Mouse (Mus musculus): ENCODE measurements around the gene Lmnb2. TPM values are rescaled to one million over a fixed set of nuclear protein-coding genes. Genes with fewer than 3 reads are reported as not detected.

Gene Lmnb2
- polyA plus RNA-seq, 1 experiment from 2014 or later, result 27.5 TPM

DNA sequence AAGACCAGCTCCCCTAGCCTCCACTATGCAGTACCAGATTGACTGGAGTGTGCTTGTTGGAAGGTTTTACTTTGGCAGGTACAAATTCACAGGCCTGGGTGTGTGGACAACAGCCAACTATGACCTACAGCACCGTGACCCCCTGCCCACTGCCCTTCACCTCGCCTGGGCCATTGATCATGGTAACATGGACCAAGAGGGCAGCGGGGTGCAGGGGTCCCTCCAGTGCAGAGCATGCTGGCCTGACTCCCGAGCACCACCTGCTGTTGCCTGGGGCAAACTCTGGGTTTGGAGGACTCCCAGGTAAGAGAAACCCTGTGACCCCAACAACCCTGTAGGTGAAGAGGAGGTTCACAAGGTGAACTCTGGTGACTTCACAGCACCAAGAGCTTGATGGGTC, 39.7 kb upstream of the Lmnb2 start:
- Histone ChIP-seq H3K36me3 (ENCODE audit: control insufficient read depth, insufficient read depth) (no peaks in the 10 kb centered on the region), H3K4me2 (ENCODE audit: low read depth, low read length) (no peak overlapping the region), H3K9me3 (replicated peaks; ENCODE audit: control insufficient read depth, low read length) (no peaks in the 10 kb centered on the region), H3K4me3 (ENCODE audit: low read length) (no peak overlapping the region), H3K4me1 (ENCODE audit: control insufficient read depth, insufficient read depth, low read length) (peaks cover 35% of the 10 kb centered on the region), H3K9ac (ENCODE audit: low read length) (no peak overlapping the region), H3K27me3 (ENCODE audit: control insufficient read depth, insufficient read depth, low read length) (no peaks in the 10 kb centered on the region), H3K27ac (ENCODE audit: low read length) (no peak overlapping the region)
- ATAC-seq (replicated peaks; ENCODE audit: extremely low read depth, insufficient read depth, low FRiP score), result no peak
- 72% methylated on average over 4 of the region's 4 CpGs for WGBS

DNA sequence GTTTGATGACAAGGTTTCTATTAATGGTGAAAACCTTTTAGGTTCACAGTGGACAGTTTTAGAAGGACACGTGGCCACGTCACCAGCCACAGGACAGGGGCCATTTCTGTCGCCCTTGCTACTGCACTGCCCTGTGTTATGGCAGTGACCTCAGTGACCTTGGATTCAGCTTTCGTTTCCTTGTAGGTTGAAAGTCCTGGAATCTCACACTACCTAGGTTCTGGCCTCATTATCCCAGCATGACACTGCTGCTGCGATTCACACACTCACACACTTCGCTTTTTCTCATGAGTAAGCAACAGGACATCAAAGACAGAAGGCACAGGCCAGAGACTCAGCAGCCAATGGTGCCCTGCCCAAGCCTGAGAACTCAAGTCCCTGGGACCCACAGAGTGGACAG, 38.9 kb upstream of the Lmnb2 start:
- no peak overlapping the region for H3K4me3 ChIP-seq (ENCODE audit: low read length)
- no peaks in the 10 kb centered on the region for H3K9me3 ChIP-seq (replicated peaks; ENCODE audit: control insufficient read depth, low read length)
- peaks cover 32% of the 10 kb centered on the region for H3K4me1 ChIP-seq (ENCODE audit: control insufficient read depth, insufficient read depth, low read length)
- no peaks in the 10 kb centered on the region for H3K36me3 ChIP-seq (ENCODE audit: control insufficient read depth, insufficient read depth)
- 74% methylated on average over 6 of the region's 6 CpGs for WGBS
- no peaks in the 10 kb centered on the region for H3K27me3 ChIP-seq (ENCODE audit: control insufficient read depth, insufficient read depth, low read length)
- no peak overlapping the region for H3K27ac ChIP-seq (ENCODE audit: low read length)
- no peak for ATAC-seq (replicated peaks; ENCODE audit: extremely low read depth, insufficient read depth, low FRiP score)
- no peak overlapping the region for H3K9ac ChIP-seq (ENCODE audit: low read length)
- no peak overlapping the region for H3K4me2 ChIP-seq (ENCODE audit: low read depth, low read length)

DNA sequence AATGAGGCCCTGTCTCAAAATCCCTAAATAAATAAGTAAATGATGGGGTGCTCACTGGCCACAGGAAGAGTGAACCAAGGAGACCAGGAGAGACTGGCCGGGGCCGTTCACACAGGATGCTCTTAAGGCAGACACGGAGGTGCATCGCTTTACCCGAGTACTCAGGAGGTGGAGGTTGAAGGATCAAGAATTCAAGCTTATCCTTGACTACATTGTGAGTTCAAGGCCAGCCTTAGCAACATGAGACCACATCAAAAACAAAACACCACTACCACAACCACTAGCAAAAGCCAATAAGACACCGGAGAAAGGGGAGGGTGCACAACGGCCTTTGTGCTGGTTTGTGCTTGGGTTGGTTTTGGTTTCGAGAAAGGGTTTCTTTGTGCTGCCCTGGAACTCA, 38.3 kb upstream of the Lmnb2 start:
- no peaks in the 10 kb centered on the region for H3K9me3 ChIP-seq (replicated peaks; ENCODE audit: control insufficient read depth, low read length)
- H3K4me2 ChIP-seq (ENCODE audit: low read depth, low read length), result no peak overlapping the region
- 92% methylated on average over 8 of the region's 8 CpGs for WGBS
- H3K27me3 ChIP-seq (ENCODE audit: control insufficient read depth, insufficient read depth, low read length), result no peaks in the 10 kb centered on the region
- no peaks in the 10 kb centered on the region for H3K36me3 ChIP-seq (ENCODE audit: control insufficient read depth, insufficient read depth)
- no peak overlapping the region for H3K27ac ChIP-seq (ENCODE audit: low read length)
- H3K4me3 ChIP-seq (ENCODE audit: low read length), result no peak overlapping the region
- H3K4me1 ChIP-seq (ENCODE audit: control insufficient read depth, insufficient read depth, low read length), result peaks cover 27% of the 10 kb centered on the region
- no peak overlapping the region for H3K9ac ChIP-seq (ENCODE audit: low read length)
- no peak for ATAC-seq (replicated peaks; ENCODE audit: extremely low read depth, insufficient read depth, low FRiP score)

DNA sequence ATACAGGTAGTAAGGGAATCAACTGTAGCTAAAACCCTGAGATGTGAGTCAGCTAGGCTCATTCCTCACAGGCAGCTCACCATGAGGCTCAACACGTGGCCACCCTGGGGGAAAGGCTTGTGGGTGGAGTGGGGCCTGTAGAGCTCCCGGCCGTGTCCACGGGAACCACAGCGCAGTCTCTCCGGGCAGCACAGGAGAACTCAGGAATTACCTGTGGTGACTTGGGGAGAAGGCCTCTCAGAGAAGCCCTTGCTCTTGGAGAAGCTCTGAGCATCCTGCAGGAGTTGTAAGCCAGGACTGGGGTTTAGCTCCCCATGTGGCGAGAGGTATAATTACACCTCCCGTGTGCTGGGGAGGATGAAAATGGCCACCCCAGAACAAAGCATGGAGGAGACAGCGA, 37.5 kb upstream of the Lmnb2 start:
- Histone ChIP-seq H3K4me2 (ENCODE audit: low read depth, low read length) (no peak overlapping the region), H3K27ac (ENCODE audit: low read length) (peak overlapping the region; percentile 90), H3K27me3 (ENCODE audit: control insufficient read depth, insufficient read depth, low read length) (no peaks in the 10 kb centered on the region), H3K36me3 (ENCODE audit: control insufficient read depth, insufficient read depth) (no peaks in the 10 kb centered on the region), H3K9ac (ENCODE audit: low read length) (no peak overlapping the region), H3K9me3 (replicated peaks; ENCODE audit: control insufficient read depth, low read length) (no peaks in the 10 kb centered on the region), H3K4me1 (ENCODE audit: control insufficient read depth, insufficient read depth, low read length) (peaks cover 18% of the 10 kb centered on the region), H3K4me3 (ENCODE audit: low read length) (no peak overlapping the region)
- WGBS, result 17% methylated on average over 9 of the region's 9 CpGs
- peak; percentile 30; the same call in 1 of the 2 replicates for ATAC-seq (replicated peaks; ENCODE audit: extremely low read depth, insufficient read depth, low FRiP score)

DNA sequence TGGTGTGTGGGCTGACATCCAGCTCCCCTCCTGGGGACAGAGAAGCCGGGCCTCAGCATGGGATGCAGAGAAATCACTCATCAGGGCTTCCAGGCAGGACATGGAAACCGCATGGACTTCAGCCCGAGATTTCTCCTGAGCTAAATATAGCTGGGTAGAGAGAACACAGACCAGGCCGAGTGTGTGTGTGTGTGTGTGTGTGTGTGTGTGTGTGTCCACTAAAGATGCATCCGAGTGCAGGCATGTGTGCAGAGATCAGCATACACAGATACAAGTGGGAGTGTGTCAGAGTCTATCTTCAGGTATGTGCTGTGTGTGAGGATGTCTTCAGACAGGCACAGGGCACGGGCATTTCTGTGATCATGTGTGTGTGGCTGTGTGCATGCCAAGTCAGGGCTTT, 36.8 kb upstream of the Lmnb2 start:
- H3K9me3 ChIP-seq (replicated peaks; ENCODE audit: control insufficient read depth, low read length), result no peaks in the 10 kb centered on the region
- peak overlapping the region; percentile 11; the same call in 1 of the 2 replicates for H3K4me2 ChIP-seq (ENCODE audit: low read depth, low read length)
- no peaks in the 10 kb centered on the region for H3K27me3 ChIP-seq (ENCODE audit: control insufficient read depth, insufficient read depth, low read length)
- H3K4me1 ChIP-seq (ENCODE audit: control insufficient read depth, insufficient read depth, low read length), result peaks cover 18% of the 10 kb centered on the region
- 18% methylated on average over 6 of the region's 6 CpGs for WGBS
- H3K9ac ChIP-seq (ENCODE audit: low read length), result peak overlapping the region; percentile 27; the same call in 1 of the 2 replicates
- H3K27ac ChIP-seq (ENCODE audit: low read length), result peak overlapping the region; percentile 90
- no peaks in the 10 kb centered on the region for H3K36me3 ChIP-seq (ENCODE audit: control insufficient read depth, insufficient read depth)
- no peak overlapping the region for H3K4me3 ChIP-seq (ENCODE audit: low read length)
- ATAC-seq (replicated peaks; ENCODE audit: extremely low read depth, insufficient read depth, low FRiP score), result peak; percentile 65

DNA sequence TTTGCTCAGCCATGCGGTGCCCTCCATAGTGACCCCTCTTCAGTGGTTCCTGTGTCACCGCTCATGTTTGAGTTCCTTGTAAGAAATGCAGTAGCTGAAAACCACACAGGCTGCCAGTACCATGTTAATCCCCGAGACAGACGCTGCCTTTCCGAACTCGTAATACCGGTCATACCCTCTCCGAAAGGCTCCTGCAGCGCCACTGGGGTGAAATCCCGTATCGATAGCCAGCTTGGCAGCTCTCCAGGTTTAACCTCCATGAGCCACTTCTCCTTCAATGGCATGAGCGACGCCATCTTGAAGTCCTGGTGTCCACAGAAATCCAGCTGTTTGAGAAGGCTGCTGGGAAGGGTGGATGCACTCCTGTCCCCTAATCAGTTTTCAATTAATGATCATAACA, 36.4 kb upstream of the Lmnb2 start:
- H3K4me3 ChIP-seq (ENCODE audit: low read length), result no peak overlapping the region
- peak overlapping the region; percentile 27; the same call in 1 of the 2 replicates for H3K9ac ChIP-seq (ENCODE audit: low read length)
- ATAC-seq (replicated peaks; ENCODE audit: extremely low read depth, insufficient read depth, low FRiP score), result no peak
- H3K4me2 ChIP-seq (ENCODE audit: low read depth, low read length), result peak overlapping the region; percentile 11; the same call in 1 of the 2 replicates
- peak overlapping the region; percentile 90 for H3K27ac ChIP-seq (ENCODE audit: low read length)
- 49% methylated on average over 13 of the region's 13 CpGs for WGBS
- H3K36me3 ChIP-seq (ENCODE audit: control insufficient read depth, insufficient read depth), result no peaks in the 10 kb centered on the region
- H3K9me3 ChIP-seq (replicated peaks; ENCODE audit: control insufficient read depth, low read length), result no peaks in the 10 kb centered on the region
- H3K27me3 ChIP-seq (ENCODE audit: control insufficient read depth, insufficient read depth, low read length), result no peaks in the 10 kb centered on the region
- peaks cover 18% of the 10 kb centered on the region for H3K4me1 ChIP-seq (ENCODE audit: control insufficient read depth, insufficient read depth, low read length)

DNA sequence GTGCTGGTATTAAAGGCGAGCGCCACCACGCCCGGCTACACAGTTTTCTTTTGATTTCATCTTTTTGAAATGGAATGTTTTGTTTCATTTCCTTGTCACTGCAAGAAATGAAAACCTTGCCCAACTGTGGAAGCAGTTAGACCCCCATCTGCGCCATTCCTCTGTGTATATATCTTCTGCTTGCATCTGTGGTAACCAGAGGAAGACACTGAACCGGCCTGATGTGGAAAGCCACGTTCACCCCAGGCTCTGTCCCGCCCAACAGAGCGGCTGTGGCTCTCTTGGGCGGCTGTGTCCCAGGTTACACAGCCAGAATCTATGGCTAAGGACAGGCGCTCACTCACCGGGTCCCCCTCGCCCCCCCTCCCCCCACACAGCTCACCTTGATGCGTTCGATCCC, 34.4 kb upstream of the Lmnb2 start:
- no peak for ATAC-seq (replicated peaks; ENCODE audit: extremely low read depth, insufficient read depth, low FRiP score)
- no peak overlapping the region for H3K4me3 ChIP-seq (ENCODE audit: low read length)
- H3K4me2 ChIP-seq (ENCODE audit: low read depth, low read length), result no peak overlapping the region
- WGBS, result 70% methylated on average over 15 of the region's 15 CpGs
- no peaks in the 10 kb centered on the region for H3K36me3 ChIP-seq (ENCODE audit: control insufficient read depth, insufficient read depth)
- H3K9me3 ChIP-seq (replicated peaks; ENCODE audit: control insufficient read depth, low read length), result no peaks in the 10 kb centered on the region
- H3K9ac ChIP-seq (ENCODE audit: low read length), result no peak overlapping the region
- no peak overlapping the region for H3K27ac ChIP-seq (ENCODE audit: low read length)
- H3K4me1 ChIP-seq (ENCODE audit: control insufficient read depth, insufficient read depth, low read length), result peaks cover 33% of the 10 kb centered on the region
- H3K27me3 ChIP-seq (ENCODE audit: control insufficient read depth, insufficient read depth, low read length), result no peaks in the 10 kb centered on the region

DNA sequence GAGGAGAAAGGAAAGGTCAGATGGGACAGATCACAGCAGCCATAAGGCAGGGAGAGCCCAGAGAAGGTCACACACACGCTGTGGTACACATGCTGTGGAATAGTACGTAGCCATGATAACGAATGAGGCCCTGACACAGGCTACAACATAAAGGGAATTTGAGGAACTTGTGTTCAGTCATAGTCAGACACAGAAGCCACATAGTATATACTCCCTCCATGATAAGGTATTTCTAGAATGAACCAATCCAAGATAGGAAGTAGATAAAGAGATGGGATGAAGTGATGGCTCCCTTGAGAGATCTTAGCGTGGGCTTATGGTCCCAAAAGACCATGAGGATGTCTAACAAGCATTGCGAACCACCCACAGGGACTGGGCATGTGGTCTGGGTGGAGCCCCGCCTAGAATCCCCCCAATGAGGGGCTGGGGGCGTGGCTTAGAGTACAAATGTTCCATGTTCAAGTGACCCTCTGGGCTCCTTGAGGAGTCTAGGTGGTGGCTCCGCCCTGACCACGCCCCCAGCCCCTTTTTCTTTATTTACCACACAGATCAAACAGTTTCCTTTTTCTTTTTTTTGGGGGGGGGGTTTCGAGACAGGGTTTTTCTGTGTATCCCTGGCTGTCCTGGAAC, 33.8 kb upstream of the Lmnb2 start:
- H3K4me1 ChIP-seq (ENCODE audit: control insufficient read depth, insufficient read depth, low read length), result peaks cover 38% of the 10 kb centered on the region
- WGBS, result 78% methylated on average over 10 of the region's 10 CpGs
- no peak overlapping the region for H3K4me3 ChIP-seq (ENCODE audit: low read length)
- H3K9me3 ChIP-seq (replicated peaks; ENCODE audit: control insufficient read depth, low read length), result no peaks in the 10 kb centered on the region
- H3K4me2 ChIP-seq (ENCODE audit: low read depth, low read length), result no peak overlapping the region
- no peak overlapping the region for H3K27ac ChIP-seq (ENCODE audit: low read length)
- H3K9ac ChIP-seq (ENCODE audit: low read length), result no peak overlapping the region
- no peak for ATAC-seq (replicated peaks; ENCODE audit: extremely low read depth, insufficient read depth, low FRiP score)
- no peaks in the 10 kb centered on the region for H3K36me3 ChIP-seq (ENCODE audit: control insufficient read depth, insufficient read depth)
- no peaks in the 10 kb centered on the region for H3K27me3 ChIP-seq (ENCODE audit: control insufficient read depth, insufficient read depth, low read length)

DNA sequence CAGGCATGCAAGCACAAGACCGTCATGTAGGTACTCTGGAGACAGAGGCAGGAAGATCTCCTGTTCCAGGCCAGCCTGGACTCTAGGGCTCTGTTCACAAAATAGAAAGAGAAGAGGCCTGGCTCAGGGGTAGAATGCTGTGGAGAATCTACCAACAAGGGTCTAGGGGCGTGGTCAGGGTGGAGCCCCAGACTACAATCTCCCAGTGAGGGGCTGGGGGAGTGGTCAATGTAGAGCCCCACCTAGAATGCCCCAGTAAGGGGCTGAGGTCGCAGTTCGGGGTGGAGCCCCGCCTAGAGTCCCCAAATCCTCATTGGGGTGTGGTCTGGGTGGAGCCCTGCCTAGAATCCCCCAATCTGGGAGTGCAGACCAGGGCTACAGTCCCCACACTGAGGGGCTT, 32.3 kb upstream of the Lmnb2 start:
- WGBS, result 45% methylated on average over 5 of the region's 5 CpGs
- Histone ChIP-seq H3K9me3 (replicated peaks; ENCODE audit: control insufficient read depth, low read length) (no peaks in the 10 kb centered on the region), H3K4me3 (ENCODE audit: low read length) (no peak overlapping the region), H3K27ac (ENCODE audit: low read length) (no peak overlapping the region), H3K4me2 (ENCODE audit: low read depth, low read length) (no peak overlapping the region), H3K27me3 (ENCODE audit: control insufficient read depth, insufficient read depth, low read length) (no peaks in the 10 kb centered on the region), H3K9ac (ENCODE audit: low read length) (no peak overlapping the region), H3K36me3 (ENCODE audit: control insufficient read depth, insufficient read depth) (no peaks in the 10 kb centered on the region), H3K4me1 (ENCODE audit: control insufficient read depth, insufficient read depth, low read length) (peaks cover 36% of the 10 kb centered on the region)
- ATAC-seq (replicated peaks; ENCODE audit: extremely low read depth, insufficient read depth, low FRiP score), result no peak
